Mouse (Mus musculus) thymus, postnatal 10 days (tissue): Measurements from ENCODE around the gene Ipo11.
"Not testable (repeated sequence)": the region's sequence is repeated elsewhere in the genome, so short reads cannot be mapped to it uniquely, and the experiment has no call there.

Source experiments
- DNase-seq, 2 experiments: peaks; one replicate each; pipeline ENCODE4 v3.0.0; 2021; ENCODE audit warnings: low spot score in 2 of 2

Ipo11 gene

GRCm38 (mm10) chr13:106936256-106937137 lies at the start of gene Ipo11:
TSS of gene Ipo11 (minus strand) at chr13:106936958.
- DNase-seq, result peak; percentile 84 to 88

GRCm38 (mm10) chr13:106961496-106961895 lies 24.7 kb upstream of the Ipo11 start:
- DNase-seq, result no peak

GRCm38 (mm10) chr13:106960557-106960956 lies 23.8 kb upstream of the Ipo11 start:
- no peak for DNase-seq

- DNase-seq, result no peak
Measured at GRCm38 (mm10) chr13:106958286-106958685, 21.5 kb upstream of the Ipo11 start.

GRCm38 (mm10) chr13:106957554-106957953 lies 20.8 kb upstream of the Ipo11 start:
- DNase-seq, result no peak

- DNase-seq, result no peak
Measured at GRCm38 (mm10) chr13:106954880-106955279, 18.1 kb upstream of the Ipo11 start.

GRCm38 (mm10) chr13:106947583-106947982 lies 10.8 kb upstream of the Ipo11 start:
- no peak for DNase-seq

GRCm38 (mm10) chr13:106946594-106947540 lies 10.1 kb upstream of the Ipo11 start, which contains the start of gene Dimt1:
TSS of gene Dimt1 (plus strand) at chr13:106947127.
- peak; percentile 90 to 91 for DNase-seq

GRCm38 (mm10) chr13:106945518-106945917 lies 8.8 kb upstream of the Ipo11 start:
- DNase-seq, result no peak

- DNase-seq, result no peak
Measured at GRCm38 (mm10) chr13:106942721-106943120, 6.0 kb upstream of the Ipo11 start.

- DNase-seq, result no peak
Measured at GRCm38 (mm10) chr13:106941211-106941976, 4.6 kb upstream of the Ipo11 start.

- DNase-seq, result no peak
Measured at GRCm38 (mm10) chr13:106937138-106937472, 347 bp upstream of the Ipo11 start.

- no peak for DNase-seq
Measured at GRCm38 (mm10) chr13:106935871-106936255, 895 bp downstream of the Ipo11 start.

- DNase-seq, result no peak
Measured at GRCm38 (mm10) chr13:106929201-106929600, 7.6 kb downstream of the Ipo11 start.

GRCm38 (mm10) chr13:106928296-106928695 lies 8.5 kb downstream of the Ipo11 start:
- no peak for DNase-seq

GRCm38 (mm10) chr13:106925921-106926320 lies 10.8 kb downstream of the Ipo11 start:
- DNase-seq, result not testable (repeated sequence)

- DNase-seq, result peak in 1 of 2 experiments; percentile 32
Measured at GRCm38 (mm10) chr13:106918322-106919050, 18.3 kb downstream of the Ipo11 start.

- DNase-seq, result no peak
Measured at GRCm38 (mm10) chr13:106913125-106913736, 23.5 kb downstream of the Ipo11 start.

GRCm38 (mm10) chr13:106910096-106910495 lies 26.7 kb downstream of the Ipo11 start:
- DNase-seq, result no peak

- DNase-seq, result no peak
Measured at GRCm38 (mm10) chr13:106907273-106907672, 29.5 kb downstream of the Ipo11 start.
